Mouse (Mus musculus): ENCODE measurements around the gene Fam131c. TPM values are rescaled to one million over a fixed set of nuclear protein-coding genes. Genes with fewer than 3 reads are reported as not detected.
A peak's percentile ranks its signal among the peaks of the same experiment; 100 is the strongest.

Gene Fam131c
- polyA plus RNA-seq, 1 experiment from 2014 or later, result 0.76 TPM

GRCm38 (mm10) chr4:141385275-141385674 lies 17.3 kb downstream of the Fam131c start:
- under 1% methylated on average over 7 of the region's 7 CpGs for WGBS
- DNase-seq (ENCODE audit: low spot score), result peak; percentile 86
- Histone ChIP-seq H3K9ac (replicated peaks; ENCODE audit: low read length) (no peak overlapping the region), H3K36me3 (replicated peaks; ENCODE audit: control insufficient read depth, insufficient read depth, low read depth, low read length) (no peaks in the 10 kb centered on the region), H3K4me2 (ENCODE audit: low read depth, low read length) (no peak overlapping the region), H3K4me1 (ENCODE audit: control insufficient read depth, insufficient read depth, low read length) (no peaks in the 10 kb centered on the region), H3K4me3 (ENCODE audit: low read depth, low read length) (no peak overlapping the region), H3K27ac (replicated peaks; ENCODE audit: low read depth, low read length) (no peak overlapping the region), H3K9me3 (replicated peaks; ENCODE audit: control insufficient read depth, low read length) (no peaks in the 10 kb centered on the region), H3K27me3 (ENCODE audit: control insufficient read depth, insufficient read depth, low read length) (peaks cover 37% of the 10 kb centered on the region)
- no peak for ATAC-seq (replicated peaks; ENCODE audit: insufficient number of reproducible peaks, low FRiP score, low TSS enrichment, low read depth)

DNA sequence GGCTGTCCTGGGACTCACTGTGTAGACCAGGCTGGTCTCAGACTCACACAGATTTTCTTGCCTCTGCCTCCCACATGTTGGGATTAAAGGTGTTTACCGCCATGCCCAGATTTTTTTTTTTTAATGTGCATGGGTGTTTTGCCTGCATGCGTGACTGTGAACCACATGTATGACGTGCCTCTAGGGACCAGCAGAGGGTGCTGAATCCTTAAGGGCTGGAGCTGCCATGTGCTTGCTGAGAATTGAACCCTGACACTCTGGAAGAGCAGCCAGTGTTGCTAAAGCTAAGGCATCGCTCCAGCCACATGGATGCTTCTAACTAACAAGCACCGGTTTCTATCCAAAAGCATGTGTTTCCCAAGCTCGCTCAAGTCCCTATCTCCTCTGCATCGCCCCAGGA lies 18.1 kb downstream of the Fam131c start:
- Histone ChIP-seq H3K27me3 (ENCODE audit: control insufficient read depth, insufficient read depth, low read length) (peaks cover 34% of the 10 kb centered on the region), H3K4me1 (ENCODE audit: control insufficient read depth, insufficient read depth, low read length) (no peaks in the 10 kb centered on the region), H3K4me2 (ENCODE audit: low read depth, low read length) (no peak overlapping the region), H3K36me3 (replicated peaks; ENCODE audit: control insufficient read depth, insufficient read depth, low read depth, low read length) (no peaks in the 10 kb centered on the region), H3K27ac (replicated peaks; ENCODE audit: low read depth, low read length) (no peak overlapping the region), H3K9me3 (replicated peaks; ENCODE audit: control insufficient read depth, low read length) (no peaks in the 10 kb centered on the region), H3K4me3 (ENCODE audit: low read depth, low read length) (no peak overlapping the region), H3K9ac (replicated peaks; ENCODE audit: low read length) (no peak overlapping the region)
- 68% methylated on average over 7 of the region's 7 CpGs for WGBS
- no peak for DNase-seq (ENCODE audit: low spot score)
- no peak for ATAC-seq (replicated peaks; ENCODE audit: insufficient number of reproducible peaks, low FRiP score, low TSS enrichment, low read depth)

DNA sequence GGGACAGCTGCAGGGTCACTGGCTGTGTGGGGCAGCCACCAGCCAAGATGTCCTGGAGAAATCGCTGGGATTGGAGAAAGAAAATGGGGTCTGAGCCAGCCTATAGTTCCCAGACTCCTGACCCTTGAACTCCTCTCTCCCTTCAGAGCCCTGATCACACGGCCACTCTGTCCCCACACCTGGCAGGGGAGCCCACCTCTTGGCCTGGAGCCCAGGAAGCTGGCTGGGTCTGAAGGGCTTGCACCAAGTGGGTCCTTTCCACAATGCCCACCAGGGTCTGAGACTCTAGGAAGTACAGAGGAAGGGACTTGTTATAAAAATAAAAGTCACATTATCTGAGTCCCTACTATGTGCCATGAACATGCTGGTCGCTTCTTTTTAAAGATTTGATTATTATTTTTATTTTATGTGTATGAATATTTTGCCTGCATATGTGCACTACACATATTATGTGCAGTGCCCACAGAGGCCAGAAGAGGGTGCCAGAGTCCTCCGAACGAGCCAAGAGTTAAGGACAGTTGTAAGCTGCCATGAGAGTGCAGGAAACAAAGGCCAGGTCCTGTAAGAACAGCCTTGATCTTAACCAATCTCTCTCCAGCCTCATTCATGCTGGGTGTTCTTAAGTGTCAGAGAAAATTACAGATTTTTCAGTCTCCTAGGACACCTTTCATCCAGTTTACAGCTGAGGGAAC lies 19.2 kb downstream of the Fam131c start:
- WGBS, result 14% methylated on average over 5 of the region's 5 CpGs
- Histone ChIP-seq H3K4me1 (ENCODE audit: control insufficient read depth, insufficient read depth, low read length) (no peaks in the 10 kb centered on the region), H3K36me3 (replicated peaks; ENCODE audit: control insufficient read depth, insufficient read depth, low read depth, low read length) (no peaks in the 10 kb centered on the region), H3K9me3 (replicated peaks; ENCODE audit: control insufficient read depth, low read length) (no peaks in the 10 kb centered on the region), H3K27ac (replicated peaks; ENCODE audit: low read depth, low read length) (no peak overlapping the region), H3K9ac (replicated peaks; ENCODE audit: low read length) (no peak overlapping the region), H3K27me3 (ENCODE audit: control insufficient read depth, insufficient read depth, low read length) (peaks cover 26% of the 10 kb centered on the region), H3K4me3 (ENCODE audit: low read depth, low read length) (no peak overlapping the region), H3K4me2 (ENCODE audit: low read depth, low read length) (no peak overlapping the region)
- ATAC-seq (replicated peaks; ENCODE audit: insufficient number of reproducible peaks, low FRiP score, low TSS enrichment, low read depth), result no peak
- peak; percentile 90 for DNase-seq (ENCODE audit: low spot score)

DNA sequence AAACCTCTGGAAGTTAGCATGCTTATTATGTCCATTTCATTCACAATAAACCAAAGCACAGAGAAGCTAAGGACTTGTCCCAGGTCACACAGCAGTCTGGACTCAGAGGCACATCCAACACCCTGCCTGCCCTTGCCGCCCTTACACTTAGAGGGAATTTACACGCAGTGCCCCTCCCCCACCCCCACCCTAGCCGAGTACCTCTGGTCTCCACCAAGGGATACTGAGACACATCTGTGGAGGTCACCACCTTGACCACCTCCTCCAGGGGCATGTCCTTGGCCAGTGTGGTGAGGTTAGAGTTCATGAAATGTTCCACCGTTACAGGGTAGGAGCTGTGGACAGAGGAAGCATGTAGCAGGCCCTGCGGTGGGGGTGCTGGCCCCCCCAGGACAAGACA lies 19.9 kb downstream of the Fam131c start:
- no peak for DNase-seq (ENCODE audit: low spot score)
- Histone ChIP-seq H3K27ac (replicated peaks; ENCODE audit: low read depth, low read length) (no peak overlapping the region), H3K9me3 (replicated peaks; ENCODE audit: control insufficient read depth, low read length) (no peaks in the 10 kb centered on the region), H3K36me3 (replicated peaks; ENCODE audit: control insufficient read depth, insufficient read depth, low read depth, low read length) (no peaks in the 10 kb centered on the region), H3K9ac (replicated peaks; ENCODE audit: low read length) (no peak overlapping the region), H3K4me3 (ENCODE audit: low read depth, low read length) (no peak overlapping the region), H3K27me3 (ENCODE audit: control insufficient read depth, insufficient read depth, low read length) (peaks cover 22% of the 10 kb centered on the region), H3K4me2 (ENCODE audit: low read depth, low read length) (no peak overlapping the region), H3K4me1 (ENCODE audit: control insufficient read depth, insufficient read depth, low read length) (no peaks in the 10 kb centered on the region)
- WGBS, result 56% methylated on average over 5 of the region's 5 CpGs
- no peak for ATAC-seq (replicated peaks; ENCODE audit: insufficient number of reproducible peaks, low FRiP score, low TSS enrichment, low read depth)

DNA sequence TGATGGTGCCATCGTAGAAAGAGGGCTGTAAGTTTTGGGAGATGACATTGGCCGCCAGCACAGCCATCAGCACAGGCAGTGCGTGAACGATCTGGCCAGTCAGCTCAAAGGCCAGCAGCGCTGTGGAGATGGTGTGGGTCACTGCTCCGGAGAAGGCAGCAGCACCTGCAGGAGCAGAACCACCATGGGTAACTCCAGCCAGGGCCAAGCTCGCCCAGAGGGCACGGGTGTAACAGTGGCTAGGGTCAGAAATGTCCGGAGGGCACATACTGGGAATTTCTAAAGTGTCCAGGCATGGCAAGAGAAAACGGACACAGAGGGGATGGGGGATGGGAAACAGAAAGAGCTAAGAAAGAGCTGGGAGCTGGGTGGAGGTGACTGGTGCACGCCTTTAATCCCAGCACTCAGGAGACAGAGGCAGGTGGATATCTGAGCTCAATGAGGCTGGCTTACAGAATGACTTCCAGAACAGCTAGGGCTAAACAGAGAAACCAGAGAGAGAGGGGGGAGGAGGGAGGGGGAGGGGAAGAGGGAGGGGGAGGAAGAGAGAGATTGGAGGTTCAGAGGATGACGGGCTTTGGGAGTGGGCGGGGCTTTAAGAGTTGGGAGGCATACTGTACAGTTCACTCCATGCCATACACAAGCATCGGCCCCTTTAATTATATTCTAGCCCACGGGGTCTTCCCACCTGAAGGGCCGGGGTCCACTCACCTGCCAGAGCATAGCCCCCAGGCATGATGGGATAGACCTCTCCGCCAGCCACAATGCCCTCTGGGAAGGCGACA lies 21.5 kb downstream of the Fam131c start:
- H3K4me1 ChIP-seq (ENCODE audit: control insufficient read depth, insufficient read depth, low read length), result no peaks in the 10 kb centered on the region
- H3K4me3 ChIP-seq (ENCODE audit: low read depth, low read length), result no peak overlapping the region
- WGBS, result 71% methylated on average over 18 of the region's 18 CpGs
- no peak overlapping the region for H3K9ac ChIP-seq (replicated peaks; ENCODE audit: low read length)
- H3K9me3 ChIP-seq (replicated peaks; ENCODE audit: control insufficient read depth, low read length), result no peaks in the 10 kb centered on the region
- H3K4me2 ChIP-seq (ENCODE audit: low read depth, low read length), result no peak overlapping the region
- peaks cover 7% of the 10 kb centered on the region; the same call in 1 of the 2 replicates for H3K27me3 ChIP-seq (ENCODE audit: control insufficient read depth, insufficient read depth, low read length)
- ATAC-seq (replicated peaks; ENCODE audit: insufficient number of reproducible peaks, low FRiP score, low TSS enrichment, low read depth) (no peak), DNase-seq (ENCODE audit: low spot score) (no peak)
- H3K27ac ChIP-seq (replicated peaks; ENCODE audit: low read depth, low read length), result no peak overlapping the region
- H3K36me3 ChIP-seq (replicated peaks; ENCODE audit: control insufficient read depth, insufficient read depth, low read depth, low read length), result no peaks in the 10 kb centered on the region

DNA sequence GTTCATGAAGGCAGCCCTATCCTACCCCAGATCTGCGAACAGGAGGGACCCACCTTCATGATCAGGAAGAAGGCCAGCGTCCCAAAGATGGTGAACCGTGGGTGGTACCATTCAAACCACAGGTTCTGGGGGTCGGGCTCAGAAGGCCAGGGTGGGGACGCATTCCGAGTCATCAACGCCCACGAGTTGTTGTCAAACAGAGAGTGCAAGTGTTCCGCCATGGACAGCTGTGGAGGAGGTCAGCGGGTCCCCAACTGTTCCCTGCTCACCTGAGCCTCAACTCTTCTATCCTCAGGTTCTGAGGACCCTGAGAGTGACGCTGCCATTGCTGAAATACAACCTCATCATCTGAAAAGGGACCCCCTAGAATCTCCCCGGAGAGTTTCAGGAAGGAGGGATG lies 23.3 kb downstream of the Fam131c start:
- ATAC-seq (replicated peaks; ENCODE audit: insufficient number of reproducible peaks, low FRiP score, low TSS enrichment, low read depth), result no peak
- DNase-seq (ENCODE audit: low spot score), result no peak
- WGBS, result 78% methylated on average over 12 of the region's 12 CpGs
- Histone ChIP-seq H3K9ac (replicated peaks; ENCODE audit: low read length) (no peak overlapping the region), H3K4me3 (ENCODE audit: low read depth, low read length) (no peak overlapping the region), H3K4me2 (ENCODE audit: low read depth, low read length) (no peak overlapping the region), H3K27ac (replicated peaks; ENCODE audit: low read depth, low read length) (no peak overlapping the region), H3K27me3 (ENCODE audit: control insufficient read depth, insufficient read depth, low read length) (no peaks in the 10 kb centered on the region), H3K36me3 (replicated peaks; ENCODE audit: control insufficient read depth, insufficient read depth, low read depth, low read length) (no peaks in the 10 kb centered on the region), H3K4me1 (ENCODE audit: control insufficient read depth, insufficient read depth, low read length) (no peaks in the 10 kb centered on the region), H3K9me3 (replicated peaks; ENCODE audit: control insufficient read depth, low read length) (no peaks in the 10 kb centered on the region)

GRCm38 (mm10) chr4:141394751-141395150 lies 26.7 kb downstream of the Fam131c start:
- no peaks in the 10 kb centered on the region for H3K36me3 ChIP-seq (replicated peaks; ENCODE audit: control insufficient read depth, insufficient read depth, low read depth, low read length)
- peak overlapping the region; percentile 36; the same call in 1 of the 2 replicates for H3K9ac ChIP-seq (replicated peaks; ENCODE audit: low read length)
- 17% methylated on average over 16 of the region's 16 CpGs for WGBS
- ATAC-seq (replicated peaks; ENCODE audit: insufficient number of reproducible peaks, low FRiP score, low TSS enrichment, low read depth) (no peak), DNase-seq (ENCODE audit: low spot score) (no peak)
- no peak overlapping the region for H3K4me3 ChIP-seq (ENCODE audit: low read depth, low read length)
- H3K4me2 ChIP-seq (ENCODE audit: low read depth, low read length), result no peak overlapping the region; the same call in 1 of the 2 replicates
- H3K27me3 ChIP-seq (ENCODE audit: control insufficient read depth, insufficient read depth, low read length), result no peaks in the 10 kb centered on the region
- H3K27ac ChIP-seq (replicated peaks; ENCODE audit: low read depth, low read length), result no peak overlapping the region
- no peaks in the 10 kb centered on the region for H3K4me1 ChIP-seq (ENCODE audit: control insufficient read depth, insufficient read depth, low read length)
- H3K9me3 ChIP-seq (replicated peaks; ENCODE audit: control insufficient read depth, low read length), result no peaks in the 10 kb centered on the region

DNA sequence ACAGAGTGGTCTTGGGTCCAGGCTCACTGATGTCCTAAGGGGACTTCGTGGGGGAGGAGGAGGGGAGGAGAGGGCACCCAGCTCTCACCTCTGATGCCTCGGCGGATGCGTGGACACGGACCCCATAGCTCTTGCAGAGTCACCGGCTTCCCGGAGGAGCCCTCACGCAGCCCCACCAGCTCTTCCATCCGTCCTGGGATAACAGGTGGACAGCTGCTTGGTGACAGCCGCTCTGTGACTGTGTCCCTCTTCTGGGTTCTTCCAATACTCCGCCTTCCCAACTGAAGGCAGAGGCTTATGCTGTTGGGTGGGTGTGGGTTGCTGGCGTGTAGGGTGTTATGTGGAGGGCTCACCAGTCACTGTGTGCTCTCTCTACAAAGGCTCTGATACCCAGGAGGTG lies 29.8 kb downstream of the Fam131c start:
- H3K4me1 ChIP-seq (ENCODE audit: control insufficient read depth, insufficient read depth, low read length), result no peaks in the 10 kb centered on the region
- ATAC-seq (replicated peaks; ENCODE audit: insufficient number of reproducible peaks, low FRiP score, low TSS enrichment, low read depth) (no peak), DNase-seq (ENCODE audit: low spot score) (no peak)
- no peak overlapping the region for H3K4me2 ChIP-seq (ENCODE audit: low read depth, low read length)
- no peak overlapping the region for H3K9ac ChIP-seq (replicated peaks; ENCODE audit: low read length)
- H3K36me3 ChIP-seq (replicated peaks; ENCODE audit: control insufficient read depth, insufficient read depth, low read depth, low read length), result no peaks in the 10 kb centered on the region
- no peak overlapping the region for H3K4me3 ChIP-seq (ENCODE audit: low read depth, low read length)
- no peak overlapping the region for H3K27ac ChIP-seq (replicated peaks; ENCODE audit: low read depth, low read length)
- WGBS, result 69% methylated on average over 12 of the region's 12 CpGs
- H3K27me3 ChIP-seq (ENCODE audit: control insufficient read depth, insufficient read depth, low read length), result no peaks in the 10 kb centered on the region
- no peaks in the 10 kb centered on the region for H3K9me3 ChIP-seq (replicated peaks; ENCODE audit: control insufficient read depth, low read length)
